Mouse (Mus musculus): Measurements from ENCODE around the gene Fcamr. TPM values are rescaled to one million over a fixed set of nuclear protein-coding genes. Genes with fewer than 3 reads are reported as not detected.

Gene Fcamr
- polyA plus RNA-seq, 1 experiment from 2014 or later: not detected

Other genes starting within 250 kb of the Fcamr start
- gene Zp3r, start 171.3 kb upstream of the Fcamr start, polyA plus RNA-seq (2015; fragmentation: Nextera tagmentation; extraction: Ambion mirVana): 0.10 and 0.23 TPM in 2 replicates
- not detected in 2 replicates for gene C4bp, start 139.3 kb upstream of the Fcamr start, polyA plus RNA-seq (2015; fragmentation: Nextera tagmentation; extraction: Ambion mirVana)
- gene Gm29427, start 85.1 kb upstream of the Fcamr start, polyA plus RNA-seq (2015; fragmentation: Nextera tagmentation; extraction: Ambion mirVana): not detected in 2 replicates
- gene Yod1, start 83.6 kb upstream of the Fcamr start, polyA plus RNA-seq (2015; fragmentation: Nextera tagmentation; extraction: Ambion mirVana): 13.4 and 16.5 TPM in 2 replicates
- 7.9 and 9.5 TPM in 2 replicates for gene Pfkfb2, start 71.6 kb upstream of the Fcamr start, polyA plus RNA-seq (2015; fragmentation: Nextera tagmentation; extraction: Ambion mirVana)
- 10.9 and 13.0 TPM in 2 replicates for gene AA986860, start 68.9 kb upstream of the Fcamr start, polyA plus RNA-seq (2015; fragmentation: Nextera tagmentation; extraction: Ambion mirVana)
- not detected in 2 replicates for gene Pigr, start 25.8 kb downstream of the Fcamr start, polyA plus RNA-seq (2015; fragmentation: Nextera tagmentation; extraction: Ambion mirVana)
- gene Fcmr, start 64.8 kb downstream of the Fcamr start, polyA plus RNA-seq (2015; fragmentation: Nextera tagmentation; extraction: Ambion mirVana): 0.58 TPM in 1 of 2 replicates, not detected in the other
- not detected in 2 replicates for gene Il24, start 86.6 kb downstream of the Fcamr start, polyA plus RNA-seq (2015; fragmentation: Nextera tagmentation; extraction: Ambion mirVana)
- gene Il20, start 110.5 kb downstream of the Fcamr start, polyA plus RNA-seq (2015; fragmentation: Nextera tagmentation; extraction: Ambion mirVana): not detected in 2 replicates
- not detected in 2 replicates for gene Il19, start 139.2 kb downstream of the Fcamr start, polyA plus RNA-seq (2015; fragmentation: Nextera tagmentation; extraction: Ambion mirVana)
- gene Il10, start 218.9 kb downstream of the Fcamr start, polyA plus RNA-seq (2015; fragmentation: Nextera tagmentation; extraction: Ambion mirVana): 0.11 and 0.13 TPM in 2 replicates

Measured in lung, embryonic 15.5 days (tissue).